Mouse (Mus musculus) forebrain, embryonic 12.5 days (tissue): Measurements from ENCODE around the gene Pkd1. TPM values are rescaled to one million over a fixed set of nuclear protein-coding genes. Genes with fewer than 3 reads are reported as not detected.

Experiments used
- ATAC-seq: fragments of 200-750 bp; cut with Nextera tagmentation; 2 replicates; pipeline ENCODE4 v1.8.0; 2017; ENCODE audit warnings: moderate TSS enrichment; ENCODE audit not compliant: low FRiP score
- H3K27ac ChIP-seq: fragments of 300-500 bp; sonication (generic); 2 replicates; pipeline ENCODE4 v1.5.1; 2016; ENCODE audit warnings: mild to moderate bottlenecking
- H3K27me3 ChIP-seq: fragments of 300-500 bp; sonication (generic); 2 replicates; pipeline ENCODE4 v1.6.1; 2016; ENCODE audit warnings: mild to moderate bottlenecking
- H3K36me3 ChIP-seq: fragments of 300-500 bp; sonication (generic); replicated peaks from 2 replicates; pipeline ENCODE4 v1.6.1; 2016; ENCODE audit warnings: mild to moderate bottlenecking
- H3K4me1 ChIP-seq: fragments of 300-500 bp; sonication (generic); 2 replicates; pipeline ENCODE4 v1.6.1; 2016
- H3K4me2 ChIP-seq: fragments of 300-500 bp; sonication (generic); 2 replicates; pipeline ENCODE4 v1.6.1; 2016; ENCODE audit warnings: mild to moderate bottlenecking, moderate library complexity
- H3K4me3 ChIP-seq: fragments of 300-500 bp; sonication (generic); replicated peaks from 2 replicates; pipeline ENCODE4 v1.5.1; 2016; ENCODE audit warnings: mild to moderate bottlenecking
- H3K9ac ChIP-seq: fragments of 300-500 bp; sonication (generic); 2 replicates; pipeline ENCODE4 v1.6.1; 2016; ENCODE audit warnings: mild to moderate bottlenecking
- H3K9me3 ChIP-seq: fragments of 300-500 bp; sonication (generic); 2 replicates; pipeline ENCODE4 v1.6.1; 2016
- WGBS: fragments of 180-500 bp; shearing (Covaris S2); methylation state at CpG from one replicate; pipeline ENCODE4 v1.1.7; 2016; 5-methylcytosine and 5-hydroxymethylcytosine counted together
- polyA plus RNA-seq: library from polyadenylated mRNA; unstranded; fragments of >200 nt; fragmentation: Nextera tagmentation; extraction: Ambion mirVana; gene quantifications from 2 replicates; pipeline ENCODE4 v1.2.1, GENCODE M21; 2016

Pkd1 gene
- polyA plus RNA-seq, 1 experiment from 2014 or later, result 17.9 TPM

DNA sequence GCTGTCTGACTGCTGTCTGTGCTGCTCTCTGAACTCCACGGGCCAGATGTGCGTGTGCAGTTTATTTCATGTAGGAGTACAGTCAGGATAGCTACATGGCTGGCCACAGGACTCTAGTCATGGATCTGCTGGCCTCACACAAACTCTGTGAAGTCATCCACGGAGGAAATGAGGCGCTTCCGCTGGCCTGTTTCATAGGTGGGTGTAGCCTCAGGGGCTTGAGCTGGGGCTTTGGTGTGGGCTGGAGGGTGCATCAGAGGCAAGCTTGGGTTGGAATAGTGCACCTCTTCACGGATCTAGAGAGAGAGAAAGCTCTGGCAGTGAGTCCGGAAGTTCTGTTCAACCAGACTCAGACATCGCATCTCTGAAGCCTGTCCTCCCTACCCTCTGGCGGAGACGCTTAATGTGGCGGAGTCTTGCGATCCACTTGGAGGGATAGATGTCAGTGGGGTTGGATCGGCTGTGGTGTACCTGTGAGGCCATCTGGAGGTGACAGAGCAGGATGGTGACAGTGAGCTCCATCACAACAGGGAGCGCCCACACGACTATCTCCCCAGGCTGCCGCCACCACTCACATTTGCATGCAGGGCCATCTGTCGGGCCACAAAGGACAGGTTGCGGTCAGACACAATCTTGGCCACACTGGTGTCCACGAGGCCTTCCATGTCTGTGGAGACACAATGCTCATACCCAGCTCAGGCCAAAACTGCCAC is 47.0 kb downstream of the Pkd1 start:
- Histone ChIP-seq H3K4me1 (no peaks in the 10 kb centered on the region), H3K4me3 (no peak overlapping the region), H3K4me2 (no peak overlapping the region), H3K36me3 (peaks cover 100% of the 10 kb centered on the region), H3K9me3 (no peaks in the 10 kb centered on the region), H3K9ac (no peak overlapping the region), H3K27me3 (no peaks in the 10 kb centered on the region), H3K27ac (no peak overlapping the region)
- no peak for ATAC-seq
- 91% methylated on average over 19 of the region's 19 CpGs for WGBS

DNA sequence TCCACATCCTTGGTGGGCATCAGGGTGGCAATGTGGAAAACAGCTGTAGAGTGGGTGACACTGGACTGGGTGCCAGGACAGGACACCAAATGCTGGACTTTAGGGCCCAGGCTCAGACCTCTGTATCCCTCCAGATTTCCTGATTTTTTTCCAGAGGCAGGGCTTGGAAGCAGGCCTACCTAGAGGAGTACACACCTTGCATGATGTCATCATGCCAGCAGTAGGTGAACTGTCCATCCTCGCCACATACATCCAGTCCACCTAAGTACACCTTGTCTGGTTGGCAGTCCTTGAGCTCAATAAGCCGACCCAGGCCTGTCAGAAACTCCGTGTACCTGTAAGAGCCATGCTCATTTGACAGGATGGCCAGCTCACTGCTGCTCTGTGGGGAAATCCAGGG is 48.4 kb downstream of the Pkd1 start:
- ATAC-seq, result no peak
- no peaks in the 10 kb centered on the region for H3K9me3 ChIP-seq
- WGBS, result 88% methylated on average over 3 of the region's 3 CpGs
- no peak overlapping the region for H3K9ac ChIP-seq
- no peak overlapping the region for H3K4me3 ChIP-seq
- no peaks in the 10 kb centered on the region for H3K4me1 ChIP-seq
- H3K27ac ChIP-seq, result no peak overlapping the region
- H3K4me2 ChIP-seq, result no peak overlapping the region
- H3K27me3 ChIP-seq, result no peaks in the 10 kb centered on the region
- H3K36me3 ChIP-seq, result peaks cover 100% of the 10 kb centered on the region

DNA sequence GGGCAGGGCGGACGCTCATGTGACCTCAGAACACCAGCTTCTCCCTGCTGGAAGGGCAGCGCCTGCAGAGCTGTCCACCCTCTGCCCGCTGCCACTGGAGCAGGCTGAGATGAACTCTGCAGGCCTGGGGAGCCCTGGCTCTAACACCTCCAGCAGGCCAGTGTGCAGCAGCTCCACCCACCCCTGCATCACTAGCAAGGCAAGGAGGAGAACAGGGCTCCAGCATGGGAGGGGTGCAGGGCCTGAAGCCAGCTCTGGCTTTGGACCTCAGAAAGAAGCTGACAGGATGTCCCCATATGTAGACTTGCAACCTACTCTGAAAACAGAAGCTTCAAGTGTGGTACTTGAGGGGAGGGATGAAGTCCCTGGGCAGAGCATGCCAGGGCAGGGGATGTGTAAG is 50.9 kb downstream of the Pkd1 start:
- 98% methylated on average over 4 of the region's 4 CpGs for WGBS
- H3K36me3 ChIP-seq, result peaks cover 99% of the 10 kb centered on the region

DNA sequence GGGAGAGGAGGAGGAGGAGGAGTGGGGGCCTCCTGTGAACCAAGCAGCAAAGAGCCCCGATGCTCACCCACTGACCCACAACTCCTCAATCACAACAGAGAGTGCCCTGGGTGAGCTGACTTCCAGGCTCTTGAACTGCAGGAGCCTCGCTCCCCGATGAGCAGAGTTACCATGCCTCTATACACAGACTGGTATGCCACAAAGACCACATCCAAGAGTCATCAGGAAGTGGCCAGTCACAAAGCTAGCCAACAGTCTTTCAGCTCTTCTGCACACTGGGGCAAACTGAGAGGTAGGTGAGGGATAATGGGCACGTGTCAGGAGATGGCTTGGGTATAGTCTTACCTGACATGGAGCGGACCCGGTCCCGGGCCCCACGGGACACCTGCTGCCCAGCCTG is 54.3 kb downstream of the Pkd1 start:
- Histone ChIP-seq H3K9ac (no peak overlapping the region), H3K4me2 (no peak overlapping the region), H3K4me3 (no peak overlapping the region), H3K9me3 (no peaks in the 10 kb centered on the region), H3K27ac (no peak overlapping the region), H3K27me3 (no peaks in the 10 kb centered on the region), H3K36me3 (peaks cover 99% of the 10 kb centered on the region), H3K4me1 (no peaks in the 10 kb centered on the region)
- WGBS, result 90% methylated on average over 8 of the region's 8 CpGs
- ATAC-seq, result no peak

More for the DNA sequence above, 50.9 kb downstream of the Pkd1 start:
- Histone ChIP-seq H3K4me3 (no peak overlapping the region), H3K9me3 (no peaks in the 10 kb centered on the region), H3K4me1 (no peaks in the 10 kb centered on the region), H3K4me2 (no peak overlapping the region), H3K27ac (no peak overlapping the region), H3K27me3 (no peaks in the 10 kb centered on the region), H3K9ac (no peak overlapping the region)
- no peak for ATAC-seq

DNA sequence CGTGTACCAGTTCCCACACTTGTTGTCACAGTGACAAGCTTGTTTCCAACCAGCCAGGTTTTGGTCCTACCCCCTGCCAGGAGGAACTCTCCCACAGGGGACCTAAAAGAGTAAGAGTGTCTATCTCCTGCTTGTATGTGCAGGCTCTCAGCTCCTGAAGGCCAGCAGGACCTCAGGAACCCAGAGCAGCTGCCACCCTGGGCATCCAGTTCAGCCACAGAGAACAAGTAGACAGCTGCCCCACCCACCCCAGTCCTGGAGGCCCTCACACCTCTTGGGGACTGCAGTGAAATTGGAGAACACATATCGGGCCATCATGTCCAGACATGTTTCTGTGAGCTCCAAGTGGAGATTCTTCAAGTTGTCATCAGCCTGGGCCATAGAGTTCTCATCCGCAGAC is 54.9 kb downstream of the Pkd1 start:
- H3K36me3 ChIP-seq, result peaks cover 96% of the 10 kb centered on the region
- no peak for ATAC-seq

DNA sequence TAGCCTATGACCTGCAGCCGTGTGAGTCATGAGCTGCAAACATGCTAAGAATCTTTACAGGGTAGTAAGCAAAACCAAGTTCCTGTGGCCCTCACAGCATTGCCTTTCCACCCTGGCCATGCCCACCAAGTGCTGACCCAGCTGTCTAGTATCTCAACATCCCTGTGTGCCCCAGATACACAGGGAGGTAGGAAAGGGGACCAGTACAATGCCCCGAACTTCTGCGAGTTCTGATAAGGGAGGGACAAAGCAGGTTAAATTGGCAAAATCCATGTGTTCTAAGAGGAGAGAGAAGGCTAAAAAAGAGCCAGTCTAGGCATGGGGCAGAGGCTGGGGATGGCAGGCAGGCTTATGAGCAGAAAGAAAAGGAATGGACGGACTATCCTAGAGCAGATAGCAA is 58.7 kb downstream of the Pkd1 start:
- Histone ChIP-seq H3K36me3 (peaks cover 77% of the 10 kb centered on the region), H3K4me3 (no peak overlapping the region), H3K27me3 (no peaks in the 10 kb centered on the region), H3K4me2 (no peak overlapping the region), H3K27ac (no peak overlapping the region), H3K9ac (no peak overlapping the region), H3K4me1 (no peaks in the 10 kb centered on the region), H3K9me3 (no peaks in the 10 kb centered on the region)
- 92% methylated on average over 4 of the region's 4 CpGs for WGBS
- no peak for ATAC-seq

More for the DNA sequence above, 54.9 kb downstream of the Pkd1 start:
- Histone ChIP-seq H3K27ac (no peak overlapping the region), H3K4me3 (no peak overlapping the region), H3K9me3 (no peaks in the 10 kb centered on the region), H3K4me1 (no peaks in the 10 kb centered on the region), H3K9ac (no peak overlapping the region), H3K4me2 (no peak overlapping the region), H3K27me3 (no peaks in the 10 kb centered on the region)
- 91% methylated on average over 3 of the region's 3 CpGs for WGBS

DNA sequence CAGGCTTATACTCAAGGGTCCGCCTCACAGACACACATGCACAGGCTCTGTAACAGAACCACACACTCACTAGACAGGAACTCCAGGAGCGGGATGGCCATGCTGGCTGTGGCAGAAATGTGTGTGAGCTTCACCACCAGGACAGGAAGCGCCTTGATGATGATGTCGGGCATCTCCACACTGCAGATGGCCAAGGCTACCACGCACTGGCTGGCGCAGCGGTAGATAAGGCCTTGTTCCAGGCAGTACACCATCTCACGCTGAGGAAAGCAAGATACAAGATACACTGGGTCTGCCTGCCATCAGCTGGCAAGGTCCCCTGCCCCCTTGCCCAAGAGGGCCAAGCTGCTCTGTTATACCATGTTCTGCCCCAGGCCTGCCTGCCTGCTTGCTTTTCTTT is 59.2 kb downstream of the Pkd1 start:
- Histone ChIP-seq H3K27me3 (no peaks in the 10 kb centered on the region), H3K4me2 (no peak overlapping the region), H3K9ac (no peak overlapping the region), H3K27ac (no peak overlapping the region), H3K9me3 (no peaks in the 10 kb centered on the region), H3K4me3 (no peak overlapping the region), H3K36me3 (peaks cover 78% of the 10 kb centered on the region), H3K4me1 (no peaks in the 10 kb centered on the region)
- 95% methylated on average over 8 of the region's 8 CpGs for WGBS
- no peak for ATAC-seq

DNA sequence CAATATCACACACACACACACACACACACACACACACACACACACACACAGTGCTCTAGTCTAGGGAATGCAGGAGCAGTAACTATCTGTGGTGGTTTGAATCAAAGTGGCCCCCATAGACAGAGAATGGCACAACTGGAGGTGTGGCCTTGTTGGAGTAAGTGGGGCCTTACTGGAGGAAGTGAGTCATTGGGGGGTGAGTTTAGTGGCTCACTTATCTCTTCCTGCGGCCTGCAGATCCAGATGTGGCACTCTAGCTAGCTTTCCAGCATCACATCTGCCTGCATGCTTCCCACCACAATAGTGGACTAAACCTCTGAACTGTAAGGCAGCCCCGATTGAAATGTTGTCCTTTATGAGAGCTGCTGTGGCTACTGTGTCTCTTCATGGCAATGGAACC is 61.1 kb downstream of the Pkd1 start:
- ATAC-seq, result no peak
- Histone ChIP-seq H3K4me1 (no peaks in the 10 kb centered on the region), H3K9ac (no peak overlapping the region), H3K4me2 (no peak overlapping the region), H3K9me3 (no peaks in the 10 kb centered on the region), H3K36me3 (peaks cover 78% of the 10 kb centered on the region), H3K27me3 (no peaks in the 10 kb centered on the region), H3K4me3 (no peak overlapping the region), H3K27ac (no peak overlapping the region)
- 92% methylated on average over 2 of the region's 2 CpGs for WGBS

DNA sequence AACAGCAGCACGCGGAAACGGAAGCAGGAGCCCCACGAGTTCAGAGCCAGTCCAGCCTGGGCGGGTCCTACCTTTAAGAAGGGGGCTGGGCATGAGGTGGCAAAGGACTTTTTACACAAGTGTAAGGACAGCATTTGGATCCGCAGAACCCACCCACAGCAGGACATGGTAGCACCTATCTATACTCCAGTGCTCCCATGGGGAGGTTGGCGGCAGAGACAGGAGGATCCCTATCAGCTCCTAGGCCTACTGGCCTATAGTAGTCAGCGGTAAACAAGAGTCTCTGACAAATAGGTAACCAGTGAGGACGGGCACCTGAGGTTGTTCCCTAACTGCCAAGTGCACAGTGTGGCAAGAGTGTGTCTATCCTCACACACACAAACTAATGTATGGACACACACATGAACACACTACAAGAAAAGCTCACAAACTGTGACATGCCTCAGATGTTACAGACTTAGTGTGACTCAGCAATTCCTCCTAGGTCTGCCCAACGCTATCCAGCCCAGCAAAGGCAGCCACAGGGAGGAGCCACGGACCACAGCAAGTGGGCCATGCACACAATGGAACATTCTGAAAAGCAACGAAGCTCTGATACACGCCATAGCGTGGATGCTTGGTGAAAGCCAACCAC is 68.0 kb downstream of the Pkd1 start:
- no peak overlapping the region for H3K4me3 ChIP-seq
- no peak overlapping the region for H3K27ac ChIP-seq
- H3K9me3 ChIP-seq, result no peaks in the 10 kb centered on the region
- no peak for ATAC-seq
- H3K4me1 ChIP-seq, result no peaks in the 10 kb centered on the region
- no peak overlapping the region for H3K9ac ChIP-seq
- H3K27me3 ChIP-seq, result no peaks in the 10 kb centered on the region
- H3K36me3 ChIP-seq, result peaks cover 93% of the 10 kb centered on the region
- no peak overlapping the region for H3K4me2 ChIP-seq
- WGBS, result 87% methylated on average over 14 of the region's 14 CpGs

DNA sequence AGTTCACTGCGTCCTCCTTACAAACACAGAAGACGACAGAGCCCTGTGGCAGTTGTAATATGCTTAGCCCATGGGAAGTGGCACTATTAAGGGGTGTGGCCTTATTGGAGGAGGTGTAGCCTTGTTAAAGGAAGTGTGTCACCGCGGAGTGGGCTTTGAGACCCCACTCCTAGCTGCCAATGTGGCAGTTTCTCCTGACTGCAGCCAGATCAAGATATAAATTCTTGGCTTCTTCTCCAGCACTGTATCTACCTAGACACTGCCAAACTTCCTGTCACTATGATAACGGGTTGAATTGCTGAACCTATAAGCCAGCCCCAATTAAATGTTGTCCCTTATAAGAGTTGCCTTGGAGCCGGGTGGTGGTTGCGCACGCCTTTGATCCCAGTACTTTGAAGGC is 75.8 kb downstream of the Pkd1 start:
- ATAC-seq, result no peak
- Histone ChIP-seq H3K9me3 (no peaks in the 10 kb centered on the region), H3K27ac (no peak overlapping the region), H3K4me1 (no peaks in the 10 kb centered on the region), H3K4me2 (no peak overlapping the region), H3K27me3 (no peaks in the 10 kb centered on the region), H3K9ac (no peak overlapping the region), H3K36me3 (peaks cover 92% of the 10 kb centered on the region), H3K4me3 (no peak overlapping the region)
- 94% methylated on average over 8 of the region's 8 CpGs for WGBS

DNA sequence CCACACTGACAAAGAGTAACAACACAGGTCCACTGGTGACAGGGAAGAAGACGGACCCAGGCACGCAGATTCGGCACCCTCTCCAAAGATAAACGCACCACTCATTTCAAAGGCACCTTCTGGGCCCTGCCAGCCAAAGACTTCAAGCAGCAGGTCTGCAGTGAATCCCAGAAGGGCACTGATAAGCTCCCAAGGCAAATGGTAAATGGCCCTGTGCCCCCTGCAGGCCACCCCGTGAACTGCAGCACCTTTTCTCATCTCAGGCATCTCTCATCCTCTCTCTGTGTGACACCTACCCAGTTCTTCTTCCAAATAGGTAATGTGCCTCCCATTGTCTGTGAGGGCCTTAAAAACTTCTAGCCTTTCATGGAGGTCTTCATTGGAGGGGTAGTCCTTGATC is 79.0 kb downstream of the Pkd1 start:
- no peak overlapping the region for H3K27ac ChIP-seq
- no peak for ATAC-seq
- 49% methylated on average over 5 of the region's 5 CpGs for WGBS

DNA sequence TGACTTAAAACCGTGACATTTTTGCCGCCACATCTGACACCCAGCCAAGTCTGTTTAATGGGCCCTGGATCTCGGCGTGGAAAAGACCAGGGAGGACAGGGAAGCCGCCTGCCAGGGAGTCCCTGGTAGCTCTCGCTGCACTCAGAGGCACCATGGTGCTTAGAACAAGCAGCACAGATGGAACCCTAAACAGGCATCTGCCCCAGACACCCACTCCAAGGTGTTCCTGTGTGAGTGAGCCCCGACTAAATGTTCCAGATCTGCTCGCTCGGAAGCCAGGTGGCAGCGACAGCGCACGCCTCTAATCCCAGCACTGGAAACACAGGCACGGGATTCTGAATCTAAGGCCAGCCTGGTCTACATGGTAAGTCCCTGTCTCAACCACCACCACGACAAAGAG is 80.4 kb downstream of the Pkd1 start:
- Histone ChIP-seq H3K9me3 (no peaks in the 10 kb centered on the region), H3K4me2 (no peak overlapping the region), H3K9ac (no peak overlapping the region), H3K4me3 (no peak overlapping the region), H3K4me1 (peaks cover 19% of the 10 kb centered on the region), H3K36me3 (peaks cover 49% of the 10 kb centered on the region), H3K27ac (no peak overlapping the region), H3K27me3 (no peaks in the 10 kb centered on the region)
- no peak for ATAC-seq
- WGBS, result 90% methylated on average over 14 of the region's 14 CpGs

More for the DNA sequence above, 79.0 kb downstream of the Pkd1 start:
- peaks cover 63% of the 10 kb centered on the region for H3K36me3 ChIP-seq
- H3K4me1 ChIP-seq, result peaks cover 19% of the 10 kb centered on the region
- no peaks in the 10 kb centered on the region for H3K27me3 ChIP-seq
- H3K4me3 ChIP-seq, result no peak overlapping the region
- H3K9ac ChIP-seq, result no peak overlapping the region
- H3K4me2 ChIP-seq, result no peak overlapping the region
- no peaks in the 10 kb centered on the region for H3K9me3 ChIP-seq
